Mouse (Mus musculus): ENCODE results near the gene Rpl5.

GRCm38 (mm10) chr5:107910084-107910616, 9.8 kb downstream of the Rpl5 start:
- no peak for TF ChIP-seq CTCF (IDR thresholded peaks at IDR 0.05; ENCODE audit: extremely low read depth, insufficient read length, insufficient replicate concordance, low read depth, low read length)
- TF ChIP-seq POLR2A (IDR thresholded peaks at IDR 0.05; ENCODE audit: low read depth, low read length) = no peak

Data from small intestine, adult 2 months (tissue).